Mouse (Mus musculus) lung, postnatal 0 days (tissue): ENCODE measurements around the gene Xaf1.

ENCODE experiments used
- CTCF ChIP-seq: IDR thresholded peaks from 2 replicates; pipeline ENCODE4 v1.5.1; 2016; ENCODE audit warnings: antibody characterized with exemption, mild to moderate bottlenecking
- EP300 ChIP-seq: IDR thresholded peaks from 2 replicates; pipeline ENCODE4 v1.6.1; 2016; ENCODE audit warnings: antibody characterized with exemption, mild to moderate bottlenecking, control low read depth

GRCm38 (mm10) chr11:72301334-72301733 lies at the start of gene Xaf1:
- TF ChIP-seq EP300, result no peak
- no peak for TF ChIP-seq CTCF
